Mouse (Mus musculus) embryonic facial prominence, embryonic 11.5 days (tissue): Measurements from ENCODE around the gene Slc24a3. TPM values are rescaled to one million over a fixed set of nuclear protein-coding genes. Genes with fewer than 3 reads are reported as not detected.
A peak's percentile ranks its signal among the peaks of the same experiment; 100 is the strongest.

Experiments
- ATAC-seq: fragments of 200-750 bp; cut with Nextera tagmentation; replicated peaks from 2 replicates; pipeline ENCODE4 v1.8.0; 2017; ENCODE audit warnings: low read depth; ENCODE audit not compliant: insufficient number of reproducible peaks, low FRiP score, low TSS enrichment
- DNase-seq: peaks from one replicate; pipeline ENCODE4 v3.0.0-alpha.2; 2015; ENCODE audit warnings: low spot score
- H3K27ac ChIP-seq: fragments of 300-500 bp; sonication (generic); replicated peaks from 2 replicates; pipeline ENCODE4 v1.5.1; 2014; ENCODE audit warnings: mild to moderate bottlenecking, low read depth, low read length, control low read depth
- H3K27me3 ChIP-seq: fragments of 300-500 bp; sonication (generic); 2 replicates; pipeline ENCODE4 v1.6.1; 2014; ENCODE audit warnings: mild to moderate bottlenecking, low read length, moderate library complexity, mixed read lengths; ENCODE audit not compliant: control insufficient read depth, insufficient read depth
- H3K36me3 ChIP-seq: fragments of 300-500 bp; sonication (generic); replicated peaks from 2 replicates; pipeline ENCODE4 v1.6.1; 2014; ENCODE audit warnings: low read depth, mild to moderate bottlenecking, low read length, moderate library complexity, mixed read lengths; ENCODE audit not compliant: control insufficient read depth, insufficient read depth
- H3K4me1 ChIP-seq: fragments of 300-500 bp; sonication (generic); 2 replicates; pipeline ENCODE4 v1.6.1; 2014; ENCODE audit warnings: low read length, mixed read lengths; ENCODE audit not compliant: control insufficient read depth, insufficient read depth
- H3K4me2 ChIP-seq: fragments of 300-500 bp; sonication (generic); 2 replicates; pipeline ENCODE4 v1.6.1; 2014; ENCODE audit warnings: low read depth, mild to moderate bottlenecking, control low read depth, low read length, moderate library complexity
- H3K4me3 ChIP-seq: fragments of 300-500 bp; sonication (generic); 2 replicates; pipeline ENCODE4 v1.5.1; 2014; ENCODE audit warnings: low read depth, low read length, control low read depth
- H3K9ac ChIP-seq: fragments of 300-500 bp; sonication (generic); replicated peaks from 2 replicates; pipeline ENCODE4 v1.6.1; 2014; ENCODE audit warnings: mild to moderate bottlenecking, control low read depth, low read length
- H3K9me3 ChIP-seq: fragments of 300-500 bp; sonication (generic); replicated peaks from 2 replicates; pipeline ENCODE4 v1.6.1; 2016; ENCODE audit warnings: mild to moderate bottlenecking, low read length, inconsistent platforms, mixed read lengths; ENCODE audit not compliant: control insufficient read depth
- WGBS: fragments of 180-500 bp; shearing (Covaris S2); extraction: QIAGEN DNeasy Blood & Tissue Kit; methylation state at CpG from one replicate; pipeline ENCODE4 v1.1.7; 2014; 5-methylcytosine and 5-hydroxymethylcytosine counted together
- polyA plus RNA-seq: library from polyadenylated mRNA; unstranded; fragments of >200 nt; fragmentation: Nextera tagmentation; extraction: Ambion mirVana; gene quantifications from 2 replicates; pipeline ENCODE4 v1.2.1, GENCODE M21; 2014

The Slc24a3 gene
- polyA plus RNA-seq, 1 experiment from 2014 or later, result 0.67 TPM

DNA sequence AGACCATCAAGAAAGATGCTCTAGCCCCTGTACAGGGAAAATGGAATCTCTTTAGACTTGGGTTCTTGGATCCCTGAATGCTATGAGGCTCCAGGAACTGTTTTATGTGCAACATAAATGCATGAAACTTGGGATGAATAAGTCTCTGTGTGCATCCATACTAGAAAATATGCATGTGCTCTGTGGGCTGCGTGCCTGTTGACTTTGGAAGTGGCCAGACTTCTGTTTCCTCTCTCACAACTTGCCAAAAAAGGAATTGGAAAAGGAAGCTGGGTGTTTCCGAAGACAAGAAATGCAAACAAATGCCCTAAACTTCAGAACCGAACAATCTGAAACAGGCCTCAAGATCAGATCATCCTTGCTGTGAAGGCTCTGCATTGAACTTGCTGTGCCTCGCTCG lies 466.3 kb downstream of the Slc24a3 start:
- H3K4me1 ChIP-seq, result no peaks in the 10 kb centered on the region
- H3K27ac ChIP-seq, result no peak overlapping the region
- H3K4me2 ChIP-seq, result no peak overlapping the region
- no peak overlapping the region for H3K9ac ChIP-seq
- WGBS, result 81% methylated on average over 5 of the region's 5 CpGs
- no peaks in the 10 kb centered on the region for H3K27me3 ChIP-seq
- H3K36me3 ChIP-seq, result no peaks in the 10 kb centered on the region
- DNase-seq (no peak), ATAC-seq (no peak)
- no peaks in the 10 kb centered on the region for H3K9me3 ChIP-seq
- H3K4me3 ChIP-seq, result no peak overlapping the region

DNA sequence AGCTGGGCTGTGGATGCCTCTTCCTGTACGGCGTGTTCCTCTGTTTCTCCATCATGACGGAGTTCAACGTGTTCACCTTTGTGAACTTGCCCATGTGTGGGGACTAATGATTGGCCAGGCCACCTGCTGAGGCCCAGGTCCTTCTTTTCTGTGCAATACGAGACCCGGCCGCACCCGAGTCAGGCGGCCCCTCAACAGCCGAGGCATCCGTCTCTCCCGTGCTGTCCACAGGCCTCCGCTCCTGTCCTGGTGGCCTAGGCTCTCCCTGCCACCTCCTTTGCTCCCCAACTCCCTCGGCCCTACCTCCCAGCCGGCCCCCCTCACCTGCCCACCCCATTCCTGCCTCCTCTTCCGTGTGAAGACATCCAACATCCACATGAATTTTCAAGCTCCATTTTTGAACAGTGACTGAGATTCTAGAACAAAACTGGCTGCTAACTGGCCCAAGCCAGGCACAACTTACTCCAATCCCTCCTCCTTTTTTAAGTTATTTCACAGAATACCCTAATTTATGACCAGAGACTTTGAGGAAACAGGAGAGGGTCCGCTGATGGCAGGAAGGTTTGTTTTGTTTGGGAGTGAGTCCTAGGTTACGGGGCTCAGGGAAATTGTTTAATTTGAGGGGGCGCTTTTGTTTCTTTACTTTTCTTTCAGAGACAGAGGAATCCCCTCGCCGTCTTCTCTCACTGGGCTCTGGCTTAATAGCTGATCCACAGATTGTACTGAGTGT lies 472.9 kb downstream of the Slc24a3 start:
- Histone ChIP-seq H3K27me3 (no peaks in the 10 kb centered on the region), H3K4me3 (no peak overlapping the region), H3K36me3 (no peaks in the 10 kb centered on the region), H3K9ac (no peak overlapping the region), H3K4me1 (no peaks in the 10 kb centered on the region), H3K4me2 (no peak overlapping the region), H3K9me3 (no peaks in the 10 kb centered on the region), H3K27ac (no peak overlapping the region)
- 77% methylated on average over 21 of the region's 21 CpGs for WGBS
- no peak for DNase-seq
- no peak for ATAC-seq

DNA sequence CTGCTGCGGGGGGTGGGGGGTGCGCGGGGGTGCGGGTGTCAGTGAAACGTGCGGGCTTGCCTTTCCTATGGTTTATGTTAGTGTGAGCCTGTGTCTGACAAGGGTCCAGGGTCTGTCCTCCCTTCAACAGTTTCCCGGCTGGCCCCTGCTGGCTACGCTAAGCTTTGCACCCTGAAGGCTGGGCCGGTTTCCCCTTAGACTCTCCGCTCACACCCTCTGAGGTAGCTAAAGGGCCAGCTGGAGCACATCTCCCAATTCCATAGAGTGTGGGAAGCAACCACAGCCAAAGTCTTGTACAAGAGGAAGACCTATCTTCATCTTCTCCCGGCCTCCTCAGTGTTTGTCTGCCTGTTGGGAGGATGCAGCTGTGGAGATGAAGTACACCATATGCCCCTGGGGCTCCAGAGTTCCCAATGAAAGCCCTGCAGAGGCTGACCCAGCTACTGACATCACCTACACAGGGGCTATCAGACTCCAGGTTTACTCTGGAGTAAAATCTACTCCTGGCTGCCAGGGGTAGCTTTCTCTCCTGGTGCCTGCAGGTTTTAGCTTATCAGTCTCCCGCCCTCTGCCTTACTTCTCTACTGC lies 487.9 kb downstream of the Slc24a3 start:
- no peaks in the 10 kb centered on the region for H3K9me3 ChIP-seq
- H3K27ac ChIP-seq, result no peak overlapping the region
- peak; percentile 37 for DNase-seq
- H3K36me3 ChIP-seq, result no peaks in the 10 kb centered on the region
- H3K27me3 ChIP-seq, result no peaks in the 10 kb centered on the region
- H3K4me2 ChIP-seq, result no peak overlapping the region
- H3K9ac ChIP-seq, result no peak overlapping the region
- H3K4me1 ChIP-seq, result no peaks in the 10 kb centered on the region
- peak; percentile 39; the same call in 1 of the 2 replicates for ATAC-seq
- 36% methylated on average over 12 of the region's 12 CpGs for WGBS
- no peak overlapping the region for H3K4me3 ChIP-seq

DNA sequence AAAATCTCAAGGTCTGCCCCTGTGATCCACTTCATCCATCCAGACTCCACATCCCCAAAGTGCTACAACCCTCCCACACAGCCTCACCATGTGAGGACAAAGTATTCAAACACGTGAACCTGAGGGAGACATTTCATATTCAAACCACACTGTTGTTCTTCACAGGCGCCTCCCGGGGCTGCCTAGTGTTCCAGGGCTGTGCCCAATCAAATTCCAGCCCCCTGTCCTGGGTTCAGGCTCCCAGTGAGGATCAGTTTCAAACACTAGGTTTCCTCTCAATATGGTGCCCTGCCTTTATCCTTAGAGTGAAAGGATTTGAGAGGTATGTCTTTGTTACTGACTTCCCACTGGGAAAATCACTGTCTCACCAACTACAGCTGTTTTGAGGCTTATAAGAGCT lies 488.6 kb downstream of the Slc24a3 start:
- Histone ChIP-seq H3K27ac (no peak overlapping the region), H3K4me3 (no peak overlapping the region), H3K9ac (no peak overlapping the region), H3K36me3 (no peaks in the 10 kb centered on the region), H3K4me2 (no peak overlapping the region), H3K4me1 (no peaks in the 10 kb centered on the region), H3K27me3 (no peaks in the 10 kb centered on the region), H3K9me3 (no peaks in the 10 kb centered on the region)
- no peak for DNase-seq
- 42% methylated on average over 3 of the region's 3 CpGs for WGBS
- no peak for ATAC-seq

DNA sequence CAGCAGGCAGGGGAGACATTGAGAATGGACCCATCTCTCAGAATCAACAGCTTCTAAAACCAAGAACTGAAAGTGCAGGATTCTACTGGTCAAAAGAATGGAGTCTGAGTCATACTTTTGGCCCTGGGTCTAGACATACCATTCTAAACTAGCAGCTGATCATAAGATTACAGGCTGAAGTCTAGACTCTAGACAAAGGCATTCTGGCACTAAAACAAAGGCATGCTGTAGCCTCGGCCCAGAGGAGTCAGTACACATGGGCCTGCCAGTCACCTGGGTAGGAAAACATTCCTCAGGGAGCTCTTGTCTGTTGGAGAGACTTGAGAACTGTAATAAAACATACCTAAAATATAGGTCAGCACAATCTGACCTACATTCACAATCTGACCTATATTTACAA lies 489.2 kb downstream of the Slc24a3 start:
- Histone ChIP-seq H3K4me1 (no peaks in the 10 kb centered on the region), H3K9ac (no peak overlapping the region), H3K9me3 (no peaks in the 10 kb centered on the region), H3K27ac (no peak overlapping the region), H3K36me3 (no peaks in the 10 kb centered on the region), H3K27me3 (no peaks in the 10 kb centered on the region), H3K4me3 (no peak overlapping the region), H3K4me2 (no peak overlapping the region)
- 40% methylated on average over 1 of the region's 1 CpGs for WGBS
- DNase-seq (no peak), ATAC-seq (no peak)

DNA sequence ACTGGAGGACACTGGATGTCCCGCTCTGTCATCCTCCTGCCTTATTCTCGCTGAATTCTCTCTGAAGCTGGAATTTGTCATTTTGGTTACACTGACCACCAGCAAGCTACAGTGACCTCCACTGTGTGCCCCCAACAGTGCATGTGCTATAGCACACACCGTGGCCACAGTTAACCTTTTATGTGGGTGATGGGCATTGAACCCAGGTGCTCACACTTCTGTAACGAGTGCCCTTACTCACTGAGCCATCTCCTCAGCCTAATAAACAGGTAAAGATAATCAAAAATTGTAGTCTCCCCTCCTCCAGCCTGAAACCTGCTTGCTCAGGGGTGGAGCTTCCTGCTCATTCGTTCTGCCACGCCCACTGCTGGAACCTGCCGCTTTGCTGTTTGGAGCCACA lies 493.7 kb downstream of the Slc24a3 start:
- no peaks in the 10 kb centered on the region for H3K36me3 ChIP-seq
- no peak overlapping the region for H3K9ac ChIP-seq
- no peak for ATAC-seq
- 81% methylated on average over 5 of the region's 7 CpGs for WGBS
- no peak overlapping the region for H3K27ac ChIP-seq
- no peaks in the 10 kb centered on the region for H3K9me3 ChIP-seq
- no peaks in the 10 kb centered on the region for H3K4me1 ChIP-seq
- H3K4me3 ChIP-seq, result no peak overlapping the region
- no peak for DNase-seq
- H3K27me3 ChIP-seq, result no peaks in the 10 kb centered on the region
- no peak overlapping the region for H3K4me2 ChIP-seq

DNA sequence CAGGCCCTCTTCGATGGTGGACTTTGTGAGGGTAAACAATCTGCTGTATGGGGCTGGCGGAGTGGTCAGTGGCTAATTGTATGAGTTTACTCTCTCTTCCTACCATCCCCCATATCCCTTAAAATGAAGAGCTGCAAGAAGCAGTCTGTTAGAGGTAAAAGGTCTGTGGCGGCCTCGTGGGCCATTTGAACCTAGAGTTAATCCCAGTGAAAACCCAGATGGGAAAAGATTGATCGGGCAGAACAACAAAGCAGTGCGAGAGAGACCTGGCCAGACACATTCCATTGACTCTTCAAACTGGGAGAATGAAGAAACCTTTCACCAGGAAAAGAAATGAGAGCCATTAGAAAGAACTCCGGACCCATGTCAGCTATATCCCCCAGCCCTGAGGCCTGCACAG lies 496.3 kb downstream of the Slc24a3 start:
- no peak overlapping the region for H3K4me3 ChIP-seq
- DNase-seq, result no peak
- H3K27me3 ChIP-seq, result no peaks in the 10 kb centered on the region
- H3K4me1 ChIP-seq, result no peaks in the 10 kb centered on the region
- no peak for ATAC-seq
- WGBS, result 81% methylated on average over 7 of the region's 7 CpGs
- no peak overlapping the region for H3K27ac ChIP-seq
- H3K36me3 ChIP-seq, result no peaks in the 10 kb centered on the region
- H3K9ac ChIP-seq, result no peak overlapping the region
- no peak overlapping the region for H3K4me2 ChIP-seq
- no peaks in the 10 kb centered on the region for H3K9me3 ChIP-seq

DNA sequence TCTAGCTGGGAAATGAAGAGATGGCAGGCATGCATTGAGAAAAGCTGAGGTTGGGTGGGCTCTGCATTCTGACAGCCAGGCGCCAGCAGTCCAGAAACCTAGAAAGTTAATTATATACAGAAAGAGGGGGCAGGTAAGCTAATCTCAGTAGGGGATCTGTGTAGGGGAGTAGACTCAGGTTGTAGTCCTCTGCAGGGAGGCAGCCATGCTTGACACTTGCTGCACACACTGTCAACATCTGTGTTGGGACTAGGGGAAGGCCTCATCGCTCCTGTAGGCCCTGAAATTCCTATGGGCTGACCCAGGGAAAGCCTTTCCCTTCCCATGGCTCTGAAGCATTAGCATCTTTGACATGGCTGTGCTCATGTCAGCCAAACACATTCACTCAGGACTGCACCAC lies 496.8 kb downstream of the Slc24a3 start:
- Histone ChIP-seq H3K27me3 (no peaks in the 10 kb centered on the region), H3K4me2 (no peak overlapping the region), H3K9me3 (no peaks in the 10 kb centered on the region), H3K9ac (no peak overlapping the region), H3K36me3 (no peaks in the 10 kb centered on the region), H3K4me1 (no peaks in the 10 kb centered on the region), H3K27ac (no peak overlapping the region), H3K4me3 (no peak overlapping the region)
- 82% methylated on average over 2 of the region's 2 CpGs for WGBS
- ATAC-seq (no peak; the same call in 1 of the 2 replicates), DNase-seq (no peak)
